Mouse (Mus musculus) neural tube, embryonic 12.5 days (tissue): ENCODE measurements around the gene Parp2. TPM values are rescaled to one million over a fixed set of nuclear protein-coding genes. Genes with fewer than 3 reads are reported as not detected.

Source experiments
- ATAC-seq: fragments of 200-750 bp; cut with Nextera tagmentation; 2 replicates; pipeline ENCODE4 v1.8.0; 2017; ENCODE audit warnings: low read depth, mild to moderate bottlenecking, moderate TSS enrichment, moderate library complexity; ENCODE audit not compliant: low FRiP score
- H3K27ac ChIP-seq: fragments of 300-500 bp; sonication (generic); 2 replicates; pipeline ENCODE4 v1.5.1; 2016
- H3K27me3 ChIP-seq: fragments of 300-500 bp; sonication (generic); replicated peaks from 2 replicates; pipeline ENCODE4 v1.6.1; 2016; ENCODE audit warnings: mild to moderate bottlenecking
- H3K36me3 ChIP-seq: fragments of 300-500 bp; sonication (generic); 2 replicates; pipeline ENCODE4 v1.6.1; 2016; ENCODE audit warnings: mild to moderate bottlenecking
- H3K4me1 ChIP-seq: fragments of 300-500 bp; sonication (generic); 2 replicates; pipeline ENCODE4 v1.6.1; 2016
- H3K4me2 ChIP-seq: fragments of 300-500 bp; sonication (generic); replicated peaks from 2 replicates; pipeline ENCODE4 v1.6.1; 2016; ENCODE audit warnings: mild to moderate bottlenecking
- H3K4me3 ChIP-seq: fragments of 300-500 bp; sonication (generic); 2 replicates; pipeline ENCODE4 v1.5.1; 2016
- H3K9ac ChIP-seq: fragments of 300-500 bp; sonication (generic); 2 replicates; pipeline ENCODE4 v1.6.1; 2016; ENCODE audit warnings: mild to moderate bottlenecking
- H3K9me3 ChIP-seq: fragments of 300-500 bp; sonication (generic); 2 replicates; pipeline ENCODE4 v1.6.1; 2016; ENCODE audit warnings: mild to moderate bottlenecking
- WGBS: fragments of 180-500 bp; shearing (Covaris S2); methylation state at CpG from one replicate; pipeline ENCODE4 v1.1.7; 2016; 5-methylcytosine and 5-hydroxymethylcytosine counted together
- polyA plus RNA-seq: library from polyadenylated mRNA; unstranded; fragments of >200 nt; fragmentation: Nextera tagmentation; extraction: Ambion mirVana; gene quantifications from 2 replicates; pipeline ENCODE4 v1.2.1, GENCODE M21; 2016

Gene Parp2
- polyA plus RNA-seq: 51.3 and 58.6 TPM in 2 replicates

DNA sequence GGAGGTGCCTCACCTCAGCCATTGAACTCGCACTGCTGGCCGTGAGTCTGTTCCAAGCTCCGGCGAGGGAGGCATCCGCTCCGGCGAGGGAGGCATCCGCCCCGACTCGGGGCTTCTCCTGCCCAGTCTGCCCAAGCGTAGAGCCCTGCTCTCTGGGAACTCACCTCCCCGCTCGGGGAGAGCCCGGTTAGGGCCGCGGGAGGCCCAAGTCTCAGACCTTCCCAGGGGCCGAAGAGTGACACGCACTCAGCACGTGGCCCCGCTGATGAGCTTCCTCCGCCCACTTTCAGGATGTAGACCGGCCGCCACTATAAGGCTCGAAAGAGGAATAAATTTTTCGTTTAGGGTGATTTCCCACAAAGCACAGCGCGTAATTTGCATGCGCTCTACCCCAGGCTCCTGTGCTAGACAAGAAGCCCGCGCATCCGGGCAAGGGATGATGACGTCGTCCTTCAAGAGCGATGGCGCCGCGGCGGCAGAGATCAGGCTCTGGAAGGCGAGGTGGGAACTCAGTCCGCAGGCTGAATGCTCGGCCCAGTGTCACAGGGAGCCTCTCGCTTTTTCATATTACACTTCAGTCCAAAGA, at the start of gene Parp2, which contains the start of gene Ccnb1ip1:
Gene Parp2 (plus strand): TSS at position 355 of the 586 bp plus-strand sequence.
Gene Ccnb1ip1 (minus strand): TSS at position 246 of the 586 bp plus-strand sequence.
- Histone ChIP-seq H3K27me3 (no peaks in the 10 kb centered on the region), H3K4me1 (peaks cover 3% of the 10 kb centered on the region; the same call in 1 of the 2 replicates), H3K9me3 (no peaks in the 10 kb centered on the region), H3K9ac (peak within 1 kb of the TSS; percentile 64), H3K36me3 (peaks cover 18% of the 10 kb centered on the region), H3K27ac (peak within 1 kb of the TSS; percentile 57), H3K4me3 (peak within 1 kb of the TSS; percentile 49), H3K4me2 (peak within 1 kb of the TSS; percentile 55)
- WGBS: under 1% methylated on average over 42 of the region's 42 CpGs
- peak; percentile 97 for ATAC-seq

DNA sequence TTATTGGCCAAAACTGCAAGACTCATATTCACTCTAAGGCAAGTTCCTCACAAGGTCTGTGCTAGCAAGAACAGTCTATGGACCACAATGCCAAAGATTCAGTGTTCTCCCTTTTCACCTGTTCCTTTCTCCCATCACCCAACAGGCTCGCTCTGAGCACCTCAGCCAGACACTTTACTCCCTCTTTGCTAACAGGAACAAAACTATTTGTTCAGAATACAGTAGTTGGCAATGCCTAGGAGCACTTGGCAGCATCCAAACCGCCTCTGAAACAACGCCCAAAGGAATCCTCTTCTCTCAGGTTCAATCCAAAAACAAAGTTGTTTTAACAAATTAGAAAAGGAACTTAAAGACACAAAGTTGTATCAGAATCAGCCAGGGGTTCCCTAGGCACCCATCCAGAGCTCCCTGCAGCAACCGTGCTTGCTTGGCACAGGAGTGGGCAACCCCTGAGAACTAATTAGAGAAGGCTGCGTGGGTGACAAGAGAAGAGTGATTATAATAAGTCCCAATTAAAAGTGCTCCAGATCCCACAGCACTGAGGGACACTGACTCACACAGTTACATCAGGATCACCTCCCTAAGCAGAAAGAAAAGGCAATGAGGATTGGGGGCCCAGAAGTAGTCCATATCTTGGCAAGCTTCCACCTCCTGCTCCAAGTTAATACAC, 49.1 kb upstream of the Parp2 start:
- WGBS: 83% methylated on average over 5 of the region's 5 CpGs
- Histone ChIP-seq H3K27ac (no peak overlapping the region), H3K36me3 (no peaks in the 10 kb centered on the region), H3K27me3 (no peaks in the 10 kb centered on the region), H3K4me3 (no peak overlapping the region), H3K9ac (no peak overlapping the region), H3K9me3 (no peaks in the 10 kb centered on the region), H3K4me1 (no peaks in the 10 kb centered on the region), H3K4me2 (no peak overlapping the region)
- ATAC-seq: no peak

DNA sequence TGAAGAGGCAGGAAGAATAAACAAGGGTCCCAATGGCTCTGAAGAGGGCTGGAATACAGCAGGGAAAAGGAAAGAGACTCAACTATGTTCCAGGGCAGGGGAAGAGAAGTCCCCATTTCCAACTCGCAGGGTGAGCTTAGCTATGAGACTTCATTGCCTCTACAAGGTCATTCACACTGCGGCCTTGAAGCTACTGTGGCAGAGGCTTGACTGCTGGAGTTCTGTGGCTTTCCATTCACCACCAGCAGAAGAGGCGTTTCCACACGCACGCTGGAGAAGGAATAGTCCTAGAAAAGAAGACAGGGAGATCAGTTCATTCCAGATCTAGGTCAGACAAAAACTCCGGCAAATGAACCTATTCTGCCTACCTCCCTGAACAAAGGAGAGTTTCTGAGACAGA, 41.9 kb upstream of the Parp2 start:
- ATAC-seq: no peak

DNA sequence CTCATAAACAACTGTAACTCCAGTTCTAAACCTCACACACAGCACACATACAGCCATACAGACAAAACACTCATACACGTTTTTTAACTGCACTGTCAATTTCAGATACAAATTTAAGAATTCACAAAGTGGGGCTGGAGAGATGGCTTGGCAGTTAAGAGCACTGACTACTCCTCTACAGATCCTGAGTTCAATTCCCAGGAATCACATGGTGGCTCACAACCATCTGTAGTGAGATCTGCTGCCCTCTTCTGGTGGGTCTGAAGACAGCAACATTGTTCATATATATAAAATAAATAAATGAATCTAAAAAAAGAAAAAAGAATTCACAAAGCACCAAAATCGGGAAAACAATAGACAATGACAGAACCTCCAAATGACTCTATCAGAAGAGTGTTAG, 36.3 kb upstream of the Parp2 start:
- H3K36me3 ChIP-seq: peaks cover 82% of the 10 kb centered on the region

More for the DNA sequence above, 41.9 kb upstream of the Parp2 start:
- H3K9ac ChIP-seq: no peak overlapping the region
- H3K36me3 ChIP-seq: peaks cover 52% of the 10 kb centered on the region
- no peaks in the 10 kb centered on the region for H3K4me1 ChIP-seq
- no peak overlapping the region for H3K4me3 ChIP-seq
- H3K27ac ChIP-seq: no peak overlapping the region
- no peak overlapping the region for H3K4me2 ChIP-seq
- no peaks in the 10 kb centered on the region for H3K9me3 ChIP-seq
- 93% methylated on average over 6 of the region's 6 CpGs for WGBS
- no peaks in the 10 kb centered on the region for H3K27me3 ChIP-seq

DNA sequence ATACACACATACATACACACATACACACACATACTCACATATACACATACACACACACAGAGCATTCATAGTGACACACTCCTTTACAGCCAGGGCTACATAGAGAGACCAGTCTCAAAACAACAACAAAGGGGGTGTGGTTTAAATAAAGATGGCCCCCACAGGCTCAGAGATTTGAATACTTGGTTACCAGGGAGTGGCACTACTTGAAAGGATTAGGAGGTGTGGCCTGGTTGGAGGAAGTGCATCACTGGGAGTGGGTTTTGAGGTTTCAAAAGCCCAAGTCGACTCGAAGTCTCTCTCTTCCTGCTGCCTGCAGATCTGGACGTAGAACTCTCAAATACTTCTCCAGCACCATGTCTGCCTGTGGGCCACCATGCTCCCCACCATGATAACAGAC, 25.5 kb upstream of the Parp2 start:
- 92% methylated on average over 3 of the region's 3 CpGs for WGBS
- peaks cover 6% of the 10 kb centered on the region; the same call in 1 of the 2 replicates for H3K4me1 ChIP-seq

More for the DNA sequence above, 36.3 kb upstream of the Parp2 start:
- Histone ChIP-seq H3K27me3 (no peaks in the 10 kb centered on the region), H3K4me1 (no peaks in the 10 kb centered on the region), H3K4me2 (no peak overlapping the region), H3K9me3 (no peaks in the 10 kb centered on the region), H3K4me3 (no peak overlapping the region), H3K9ac (no peak overlapping the region), H3K27ac (no peak overlapping the region)
- no peak for ATAC-seq
- 81% methylated on average over 2 of the region's 2 CpGs for WGBS

DNA sequence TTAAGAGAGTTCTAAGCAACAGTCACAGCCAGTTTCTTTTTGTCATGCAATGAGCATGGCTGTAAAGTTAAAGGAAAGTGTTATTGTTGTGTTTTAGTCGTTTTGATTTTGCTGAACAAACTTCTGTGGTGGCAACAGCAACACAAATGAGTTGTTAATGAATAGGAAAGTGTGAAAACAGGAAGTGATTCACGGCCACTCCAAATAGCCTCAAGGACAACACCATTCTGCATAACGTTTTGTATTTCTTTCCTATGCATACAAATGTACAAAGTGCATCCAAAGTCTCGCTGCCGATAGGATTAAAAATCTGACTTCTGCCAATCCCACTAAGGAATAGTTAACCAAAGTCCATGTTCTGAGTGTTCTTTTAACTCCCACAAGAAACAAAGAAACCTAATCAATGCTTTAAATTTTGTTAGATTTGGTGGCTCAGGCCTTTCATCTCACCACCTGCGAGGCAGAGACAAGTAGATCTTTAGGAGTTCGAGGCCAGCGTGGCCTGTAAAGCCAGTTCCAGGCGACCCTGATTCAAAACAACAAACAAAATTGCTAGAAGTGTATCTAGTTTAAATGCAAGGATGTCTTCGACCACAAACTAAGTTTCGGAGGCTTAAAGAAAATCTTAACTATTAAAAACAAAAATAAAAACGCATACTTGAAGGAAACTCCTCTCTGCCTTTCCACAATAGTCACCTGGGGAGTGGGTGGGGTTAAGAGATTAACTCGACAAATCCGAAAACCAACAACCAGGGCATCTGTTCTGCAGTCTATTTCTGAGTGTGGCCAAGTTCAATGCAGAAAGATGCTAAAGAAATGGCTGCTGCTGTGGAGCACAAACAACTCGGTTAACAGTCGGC, 23.0 kb upstream of the Parp2 start:
- WGBS: 29% methylated on average over 16 of the region's 16 CpGs
- Histone ChIP-seq H3K27ac (no peak overlapping the region; the same call in 1 of the 2 replicates), H3K9ac (peak overlapping the region; percentile 77), H3K4me2 (peak overlapping the region; percentile 60), H3K27me3 (no peaks in the 10 kb centered on the region), H3K4me3 (peak overlapping the region; percentile 62), H3K9me3 (0 out of 2 replicates have a peak, but pooled peaks cover 4% of the 10 kb centered on the region), H3K36me3 (peaks cover 21% of the 10 kb centered on the region), H3K4me1 (peaks cover 6% of the 10 kb centered on the region; the same call in 1 of the 2 replicates)
- ATAC-seq: no peak; the same call in 1 of the 2 replicates

More for the DNA sequence above, 25.5 kb upstream of the Parp2 start:
- no peak overlapping the region for H3K9ac ChIP-seq
- H3K9me3 ChIP-seq: 0 out of 2 replicates have a peak, but pooled peaks cover 4% of the 10 kb centered on the region
- H3K4me3 ChIP-seq: no peak overlapping the region
- no peaks in the 10 kb centered on the region for H3K27me3 ChIP-seq
- no peak overlapping the region for H3K27ac ChIP-seq
- no peak overlapping the region for H3K4me2 ChIP-seq
- peaks cover 32% of the 10 kb centered on the region for H3K36me3 ChIP-seq
- ATAC-seq: no peak

DNA sequence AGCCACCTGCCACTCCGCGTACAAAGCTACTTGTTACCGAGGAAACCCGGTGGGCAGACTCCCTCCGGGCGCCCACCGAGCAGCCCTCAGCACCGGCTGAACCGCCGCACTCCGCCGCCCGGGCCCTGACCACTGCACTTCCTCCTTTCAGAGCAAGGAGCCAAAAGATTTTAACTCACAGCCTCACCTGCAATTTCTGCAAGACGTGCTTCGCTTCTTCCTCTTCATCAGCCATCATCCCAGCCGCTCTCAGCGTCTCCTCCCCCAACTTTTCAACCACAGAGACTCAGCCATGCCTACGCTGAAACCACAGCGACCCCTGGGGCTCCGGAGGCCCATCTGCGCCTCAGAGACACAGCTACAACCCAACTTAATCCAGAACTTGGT, 22.4 kb upstream of the Parp2 start, which contains the start of gene Ttc5:
Gene Ttc5 (minus strand): TSS at position 269 of the 387 bp plus-strand sequence.
- H3K36me3 ChIP-seq: peaks cover 20% of the 10 kb centered on the region
- peak within 1 kb of the TSS; percentile 16; the same call in 1 of the 2 replicates for H3K27ac ChIP-seq
- 0 out of 2 replicates have a peak, but pooled peaks cover 4% of the 10 kb centered on the region for H3K9me3 ChIP-seq
- peak within 1 kb of the TSS; percentile 77 for H3K9ac ChIP-seq
- H3K4me2 ChIP-seq: peak within 1 kb of the TSS; percentile 60
- ATAC-seq: peak; percentile 93
- peak within 1 kb of the TSS; percentile 62 for H3K4me3 ChIP-seq
- under 1% methylated on average over 21 of the region's 21 CpGs for WGBS
- H3K4me1 ChIP-seq: peaks cover 6% of the 10 kb centered on the region; the same call in 1 of the 2 replicates
- H3K27me3 ChIP-seq: no peaks in the 10 kb centered on the region

DNA sequence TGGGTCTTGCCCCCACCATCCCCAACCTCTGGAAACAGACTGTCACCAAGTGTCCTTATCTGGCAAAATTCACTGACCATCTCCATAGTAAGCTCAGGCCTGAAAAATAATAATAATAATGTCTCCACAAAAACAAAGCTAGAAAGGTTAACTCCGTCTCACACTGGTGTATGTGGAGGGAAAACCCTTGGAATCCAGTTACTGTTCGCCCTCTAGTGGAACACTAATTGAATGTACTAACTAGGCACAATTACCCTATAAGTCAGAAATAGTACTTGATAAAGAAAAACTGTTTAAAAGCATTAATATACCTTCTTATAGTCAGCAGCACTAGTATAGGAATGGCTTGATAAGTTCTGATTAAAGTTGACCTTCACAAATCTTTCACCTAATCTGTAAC, 19.5 kb upstream of the Parp2 start:
- no peak overlapping the region for H3K4me3 ChIP-seq
- H3K27me3 ChIP-seq: no peaks in the 10 kb centered on the region
- H3K36me3 ChIP-seq: no peaks in the 10 kb centered on the region
- no peak for ATAC-seq
- no peak overlapping the region for H3K9ac ChIP-seq
- no peak overlapping the region for H3K27ac ChIP-seq
- WGBS: 26% methylated on average over 2 of the region's 2 CpGs
- no peak overlapping the region for H3K4me2 ChIP-seq
- H3K9me3 ChIP-seq: no peaks in the 10 kb centered on the region
- H3K4me1 ChIP-seq: peaks cover 6% of the 10 kb centered on the region; the same call in 1 of the 2 replicates

DNA sequence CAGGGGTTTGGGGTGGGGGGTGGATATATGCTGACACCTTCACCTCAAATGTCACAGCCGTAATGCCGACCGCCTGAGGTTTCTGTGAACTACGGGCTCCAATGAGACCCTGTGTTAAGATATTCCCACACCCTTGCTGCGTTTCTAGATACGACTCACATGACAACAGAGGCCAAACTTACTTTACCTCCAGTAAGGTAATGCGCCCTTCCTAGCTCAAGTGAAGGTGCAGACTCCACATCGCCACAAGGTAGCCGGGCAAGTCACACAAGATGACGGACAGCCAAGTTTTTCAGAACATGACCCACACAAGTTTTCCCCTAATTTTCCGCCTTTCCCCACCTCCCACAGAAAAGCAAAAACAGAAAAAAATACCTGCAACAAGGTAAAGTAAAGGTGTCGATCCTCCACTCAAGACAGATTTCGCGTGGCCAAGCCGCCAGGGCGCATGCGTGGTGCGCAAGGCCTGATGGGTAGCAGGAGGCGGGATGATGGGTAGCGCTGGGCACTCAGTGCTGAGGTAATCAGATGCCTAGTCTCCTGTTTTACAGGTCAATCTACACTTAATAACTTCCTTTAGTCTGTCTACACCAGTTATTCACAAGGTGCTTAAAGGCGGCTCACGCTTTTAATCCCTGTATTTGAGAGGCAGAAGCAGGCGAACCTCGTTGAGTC, 12.2 kb upstream of the Parp2 start:
- H3K9ac ChIP-seq: no peak overlapping the region
- ATAC-seq: no peak
- H3K27me3 ChIP-seq: no peaks in the 10 kb centered on the region
- no peak overlapping the region for H3K27ac ChIP-seq
- H3K4me3 ChIP-seq: no peak overlapping the region
- H3K9me3 ChIP-seq: no peaks in the 10 kb centered on the region
- H3K4me2 ChIP-seq: no peak overlapping the region
- H3K4me1 ChIP-seq: no peaks in the 10 kb centered on the region
- 93% methylated on average over 24 of the region's 24 CpGs for WGBS
- no peaks in the 10 kb centered on the region for H3K36me3 ChIP-seq

DNA sequence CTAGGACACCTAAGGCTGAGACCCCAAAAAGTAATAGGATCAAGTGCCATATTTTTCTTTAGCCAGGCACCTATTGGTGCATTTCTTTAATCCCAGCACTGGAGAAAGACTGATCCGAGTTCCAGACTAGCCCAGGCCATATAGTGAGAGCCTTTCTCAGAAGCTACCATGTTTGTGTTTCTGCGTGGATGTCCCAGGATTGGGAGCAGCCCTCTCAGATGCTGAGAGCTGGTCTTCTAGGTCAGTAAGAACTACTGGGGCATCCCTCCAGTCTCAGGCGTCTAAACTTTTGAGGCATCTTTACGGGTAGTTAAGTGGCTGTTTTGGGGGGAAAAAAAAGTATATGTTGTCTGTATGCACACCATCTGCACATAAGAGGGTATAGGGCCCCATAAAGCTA, 11.7 kb upstream of the Parp2 start:
- H3K4me2 ChIP-seq: no peak overlapping the region
- no peak for ATAC-seq
- H3K27ac ChIP-seq: no peak overlapping the region
- no peaks in the 10 kb centered on the region for H3K4me1 ChIP-seq
- no peak overlapping the region for H3K4me3 ChIP-seq
- no peaks in the 10 kb centered on the region for H3K36me3 ChIP-seq
- no peaks in the 10 kb centered on the region for H3K9me3 ChIP-seq
- WGBS: 87% methylated on average over 4 of the region's 4 CpGs
- no peaks in the 10 kb centered on the region for H3K27me3 ChIP-seq
- no peak overlapping the region for H3K9ac ChIP-seq

DNA sequence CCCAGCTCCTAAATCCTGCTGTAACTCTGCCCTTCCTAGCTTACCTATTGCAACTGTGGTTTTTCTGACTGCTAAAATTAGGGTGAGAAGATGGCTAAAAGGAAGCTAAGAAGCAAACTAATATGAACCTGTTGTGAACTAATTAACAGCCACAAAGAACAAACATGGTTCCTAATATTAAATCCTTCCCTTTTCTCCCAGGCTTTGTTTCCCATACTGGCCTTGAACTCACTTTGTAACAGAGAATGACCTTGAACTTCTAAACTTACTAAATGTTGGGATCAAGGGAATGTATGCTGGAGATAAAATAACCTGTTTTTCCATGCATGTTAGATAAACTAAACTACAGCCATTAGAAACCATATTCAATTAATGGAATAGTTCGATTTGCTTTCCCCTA, 11.2 kb upstream of the Parp2 start:
- Histone ChIP-seq H3K27me3 (no peaks in the 10 kb centered on the region), H3K36me3 (no peaks in the 10 kb centered on the region), H3K9ac (no peak overlapping the region), H3K27ac (no peak overlapping the region), H3K4me3 (no peak overlapping the region), H3K4me2 (no peak overlapping the region), H3K9me3 (no peaks in the 10 kb centered on the region), H3K4me1 (no peaks in the 10 kb centered on the region)
- ATAC-seq: no peak
- WGBS: 82% methylated on average over 1 of the region's 1 CpGs
